24 mouse cellular contexts compared by ENCODE assay signal in the genomic region with DNA sequence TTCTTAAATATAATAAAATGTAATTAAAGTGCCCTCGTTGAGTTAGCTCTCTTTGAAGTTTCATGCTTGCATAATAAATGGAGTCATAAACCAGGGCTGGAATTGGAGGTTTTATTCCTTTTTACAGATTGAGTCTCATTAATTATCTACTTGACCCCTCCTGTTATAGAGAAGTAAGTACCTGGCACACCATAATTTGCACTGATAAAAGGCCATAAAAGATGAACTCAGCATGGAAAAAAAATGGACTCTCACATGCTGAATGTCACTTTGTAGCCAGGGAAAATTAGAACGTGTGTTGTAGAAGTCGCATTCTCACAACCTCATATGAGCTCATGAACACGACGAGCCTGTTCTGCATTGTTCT.
DNase-seq lines count a peak whose midpoint lies in the region; ATAC-seq lines count a peak whose summit lies in the region.
"Had no signal": no experiment of that assay in that cellular context is flagged by ENCODE, and none has a peak within 500 bp of the region (broad histone marks: within the 10 kb centered on the region; RNA-seq: fewer than 3 reads in every experiment).

No protein-coding gene starts in this region.

- H3K9ac ChIP-seq in intestine, embryonic 14.5 days (ENCODE audit: low read length), result no peak overlapping the region
- H3K9ac ChIP-seq in intestine, embryonic 16.5 days (ENCODE audit: low read depth, low read length), result no peak overlapping the region
- H3K9ac ChIP-seq: embryonic facial prominence, embryonic 13.5 days; embryonic facial prominence, embryonic 15.5 days; forebrain, embryonic 12.5 days had no signal

- no peaks in the 10 kb centered on the region for H3K36me3 ChIP-seq in intestine, embryonic 14.5 days (ENCODE audit: control insufficient read depth, insufficient read depth, low read length)
- H3K36me3 ChIP-seq in intestine, embryonic 16.5 days (ENCODE audit: control insufficient read depth, insufficient read depth, low read length), result no peaks in the 10 kb centered on the region
- H3K36me3 ChIP-seq: embryonic facial prominence, embryonic 13.5 days; embryonic facial prominence, embryonic 15.5 days; forebrain, embryonic 10.5 days; forebrain, embryonic 12.5 days; G1E had no signal

- no peak overlapping the region for H3K4me2 ChIP-seq in intestine, embryonic 14.5 days (ENCODE audit: low read length)
- peak overlapping the region; percentile 14 for H3K4me2 ChIP-seq in intestine, embryonic 16.5 days (ENCODE audit: low read depth, low read length)
- H3K4me2 ChIP-seq: embryonic facial prominence, embryonic 13.5 days; embryonic facial prominence, embryonic 15.5 days; forebrain, embryonic 12.5 days had no signal

- no peaks in the 10 kb centered on the region for H3K27me3 ChIP-seq in intestine, embryonic 14.5 days (replicated peaks; ENCODE audit: control insufficient read depth, insufficient read depth, low read length)
- H3K27me3 ChIP-seq in intestine, embryonic 16.5 days (replicated peaks; ENCODE audit: control insufficient read depth, insufficient read depth, low read length), result no peaks in the 10 kb centered on the region
- H3K27me3 ChIP-seq: CH12.LX; embryonic facial prominence, embryonic 13.5 days; embryonic facial prominence, embryonic 15.5 days; forebrain, embryonic 12.5 days; Patski had no signal

- H3K4me3 ChIP-seq in intestine, embryonic 14.5 days (ENCODE audit: low read depth, low read length), result no peak overlapping the region
- no peak overlapping the region for H3K4me3 ChIP-seq in intestine, embryonic 16.5 days (ENCODE audit: low read length)
- H3K4me3 ChIP-seq: embryonic facial prominence, embryonic 13.5 days; embryonic facial prominence, embryonic 15.5 days; erythroblast, embryonic 14.5 days; forebrain, embryonic 10.5 days; forebrain, embryonic 12.5 days had no signal

- H3K4me1 ChIP-seq in intestine, embryonic 14.5 days (replicated peaks; ENCODE audit: control insufficient read depth, insufficient read depth, low read length), result no peaks in the 10 kb centered on the region
- H3K4me1 ChIP-seq in intestine, embryonic 16.5 days (ENCODE audit: control insufficient read depth, insufficient read depth, low read length), result 0 out of 2 replicates have a peak, but pooled peaks cover 6% of the 10 kb centered on the region
- H3K4me1 ChIP-seq: embryonic facial prominence, embryonic 15.5 days; forebrain, embryonic 12.5 days had no signal

- H3K9me3 ChIP-seq in intestine, embryonic 14.5 days (ENCODE audit: control insufficient read depth, low read length), result no peaks in the 10 kb centered on the region
- no peaks in the 10 kb centered on the region for H3K9me3 ChIP-seq in intestine, embryonic 16.5 days (ENCODE audit: control insufficient read depth, low read length)
- H3K9me3 ChIP-seq: embryonic facial prominence, embryonic 13.5 days; embryonic facial prominence, embryonic 15.5 days; forebrain, embryonic 10.5 days; forebrain, embryonic 12.5 days; G1E had no signal

- WGBS in intestine, embryonic 14.5 days, result 47% methylated on average over 5 of the region's 5 CpGs
- WGBS in intestine, embryonic 16.5 days, result 50% methylated on average over 5 of the region's 5 CpGs
- 25% methylated on average over 5 of the region's 5 CpGs for WGBS in large intestine, adult 2 months

- ATAC-seq in intestine, embryonic 14.5 days (replicated peaks; ENCODE audit: low FRiP score, low TSS enrichment, low read depth), result peak; percentile 88
- peak; percentile 92 for ATAC-seq in intestine, embryonic 16.5 days
- ATAC-seq: activated CD4-positive, CD25-positive, alpha-beta regulatory T cell, adult 4 months; CD4-positive, CD25-positive, alpha-beta regulatory T cell, adult 4 months; forebrain, embryonic 14.5 days; forebrain, embryonic 16.5 days; Patski had no signal

- no peak for DNase-seq in intestine, embryonic 14.5 days (ENCODE audit: low spot score)
- peak; percentile 58 for DNase-seq in large intestine, adult 2 months (ENCODE audit: low read depth, low spot score)
- no peak for DNase-seq in cerebellum, postnatal 36 days
- DNase-seq in ovary, postnatal 14 days (ENCODE audit: low spot score), result no peak
- no peak for DNase-seq in gastrocnemius, postnatal 4 days (ENCODE audit: low spot score in 2 of 2)
- DNase-seq: B cell, adult 2 months; cerebellum, adult 11-12 months; cerebellum, adult 2 months; cerebellum, adult 9-10 months; cerebellum, postnatal 25 days; embryo, embryonic 11 days had no signal

- no peak overlapping the region for H3K27ac ChIP-seq in intestine, embryonic 14.5 days (ENCODE audit: low read depth)
- no peak overlapping the region for H3K27ac ChIP-seq in intestine, embryonic 16.5 days (ENCODE audit: low read length)
- H3K27ac ChIP-seq: embryonic facial prominence, embryonic 13.5 days; embryonic facial prominence, embryonic 15.5 days; forebrain, embryonic 10.5 days; forebrain, embryonic 12.5 days had no signal
